Mouse (Mus musculus) gastrocnemius, adult 2 months (tissue): ENCODE data around the gene Hps4. TPM values are rescaled to one million over a fixed set of nuclear protein-coding genes. Genes with fewer than 3 reads are reported as not detected.

Experiments
- DNase-seq: peaks from one replicate; pipeline ENCODE4 v3.0.0; 2022
- H3K27ac ChIP-seq: fragments of 200-600 bp; 2 replicates; pipeline ENCODE4 v1.8.1; 2022; ENCODE audit warnings: mild to moderate bottlenecking
- H3K4me3 ChIP-seq: fragments of 200-600 bp; 2 replicates; pipeline ENCODE4 v1.8.1; 2022; ENCODE audit warnings: mild to moderate bottlenecking, moderate library complexity
- CTCF ChIP-seq: fragments of 200-600 bp; IDR thresholded peaks from 2 replicates; pipeline ENCODE4 v1.8.1; 2022; ENCODE audit warnings: antibody characterized with exemption, mild to moderate bottlenecking, moderate library complexity
- intact Hi-C: fragments of 180-260 bp; cut with DNase I; formaldehyde crosslinking; loops from one replicate; pipeline ENCODE4 v1.15.1; 2025
- total RNA-seq, 2 experiments: library from RNA; stranded (reverse); gene quantifications; 2 replicates each; pipeline ENCODE4 v1.2.3; 2021

Gene Hps4
- total RNA-seq, 2 experiments from 2014 or later = 4.3 to 6.3 TPM

DNA sequence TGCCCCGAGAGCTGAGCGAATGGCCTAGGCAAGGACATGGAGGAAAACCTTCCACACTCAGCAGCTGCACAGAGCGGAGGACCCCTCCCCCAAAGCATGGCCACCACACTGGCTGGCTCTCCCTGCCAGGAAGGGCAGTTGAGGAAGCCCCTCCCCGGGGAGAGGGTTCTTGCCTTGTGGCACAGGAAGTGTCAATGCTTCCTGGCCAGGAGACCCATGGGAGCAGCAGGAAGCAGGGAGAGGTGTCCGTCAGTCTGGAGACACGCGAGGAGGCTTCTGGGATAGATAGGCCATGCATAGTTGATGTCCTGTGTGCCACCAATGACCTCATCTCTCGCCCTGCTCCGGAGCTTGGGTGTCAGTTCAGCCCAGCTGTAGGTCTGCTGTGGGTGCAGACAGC is 13.4 kb downstream of the Hps4 start:
- no peak overlapping the region for H3K4me3 ChIP-seq
- no peak overlapping the region for H3K27ac ChIP-seq
- intact Hi-C loops = no loop called here
- no peak for DNase-seq
- no peak for TF ChIP-seq CTCF

DNA sequence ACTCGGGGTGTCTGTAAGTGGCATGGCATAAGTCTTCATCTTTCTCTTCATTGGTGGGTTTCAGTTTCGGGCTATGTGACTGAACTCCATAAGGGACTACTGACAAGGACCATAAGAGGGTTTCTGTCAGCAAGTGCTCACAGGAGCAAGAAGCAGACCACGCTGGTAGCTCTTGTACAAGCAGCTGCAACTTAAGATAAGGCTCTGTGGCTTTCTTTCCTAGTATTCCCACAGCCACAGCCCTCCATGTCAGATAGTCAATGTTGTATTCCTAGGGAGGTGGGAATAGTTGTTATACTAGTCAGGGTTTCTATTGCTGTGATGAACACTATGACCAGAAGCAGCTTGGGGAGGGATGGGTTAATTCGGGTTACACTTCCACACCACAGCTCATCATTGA is 16.6 kb downstream of the Hps4 start:
- Histone ChIP-seq H3K27ac (no peak overlapping the region), H3K4me3 (no peak overlapping the region)
- TF ChIP-seq CTCF = no peak
- DNase-seq = no peak
- intact Hi-C loops = no loop called here

DNA sequence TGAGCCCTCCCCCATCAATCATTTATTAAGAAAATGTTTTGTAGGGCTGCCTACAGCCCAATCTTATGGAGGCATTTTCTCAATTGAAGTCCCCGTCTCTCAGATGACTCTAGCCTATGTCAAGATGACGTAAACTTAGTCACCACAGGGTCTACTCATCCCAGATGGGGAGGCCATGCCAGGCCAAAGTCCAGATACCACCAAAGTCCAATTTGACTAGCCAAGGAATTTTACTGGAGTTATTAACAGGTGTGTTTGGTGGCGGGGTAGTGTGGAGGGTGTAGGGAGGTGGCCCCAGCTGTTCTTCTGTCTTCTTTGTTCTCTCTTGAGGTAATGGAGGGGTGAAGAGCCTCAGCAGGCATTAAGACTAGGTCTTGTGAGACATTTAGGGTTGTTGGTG is 17.2 kb downstream of the Hps4 start:
- TF ChIP-seq CTCF = no peak
- no peak overlapping the region for H3K4me3 ChIP-seq
- H3K27ac ChIP-seq = no peak overlapping the region
- DNase-seq = no peak
- intact Hi-C loops = no loop called here

DNA sequence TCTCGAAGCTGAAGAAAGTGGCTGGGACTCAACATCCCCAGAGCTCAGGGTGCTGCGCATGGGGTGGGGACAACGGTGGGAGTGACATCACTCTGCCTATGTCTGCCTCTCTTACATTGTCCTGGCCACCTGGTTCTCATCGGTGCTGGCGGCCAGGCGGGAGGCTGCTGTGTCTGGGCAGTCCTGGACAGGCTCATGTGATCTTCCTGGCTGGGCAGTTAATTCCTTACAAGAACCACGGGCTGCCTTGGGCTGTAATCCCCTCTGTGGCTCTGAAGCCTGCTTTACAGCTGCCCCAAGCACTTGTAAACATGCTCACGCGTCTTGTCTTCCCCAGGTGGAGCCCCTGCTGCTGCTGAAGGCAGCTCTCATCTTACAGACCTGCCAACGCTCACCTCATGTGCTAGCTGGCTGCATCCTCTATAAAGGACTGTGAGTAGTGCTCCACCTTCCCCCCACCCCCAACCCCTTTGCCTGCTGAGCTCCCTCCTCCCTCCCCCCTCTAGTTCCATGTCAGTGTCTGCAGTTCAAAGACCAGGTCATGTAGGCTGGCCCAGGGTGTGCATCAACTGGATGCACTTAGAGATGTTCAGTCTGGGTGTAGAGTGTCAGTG is 21.4 kb downstream of the Hps4 start:
- TF ChIP-seq CTCF = no peak
- intact Hi-C loops = no loop called here
- Histone ChIP-seq H3K27ac (no peak overlapping the region), H3K4me3 (no peak overlapping the region)
- DNase-seq = no peak

DNA sequence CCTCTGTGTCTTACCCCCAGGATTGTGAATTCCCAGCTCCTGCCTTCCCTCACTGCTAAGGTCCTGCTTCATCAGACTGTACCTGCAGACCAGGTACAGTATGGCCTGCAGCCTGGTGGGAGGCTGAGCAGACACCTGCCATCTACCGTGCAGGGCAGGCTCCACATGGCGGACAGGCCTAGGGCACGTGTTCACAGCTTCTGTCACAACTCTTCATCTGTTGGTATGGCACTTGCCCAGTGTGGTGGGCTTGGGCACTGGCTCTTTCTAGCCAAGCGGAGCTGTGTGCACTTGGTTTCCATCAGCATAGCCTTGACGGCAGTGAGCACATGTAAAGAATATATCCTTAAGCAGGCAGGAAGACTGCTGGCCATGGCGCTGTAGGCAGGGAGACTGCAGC is 24.0 kb downstream of the Hps4 start:
- no peak for DNase-seq
- Histone ChIP-seq H3K27ac (no peak overlapping the region), H3K4me3 (no peak overlapping the region)
- intact Hi-C loops = no loop called here
- TF ChIP-seq CTCF = no peak

DNA sequence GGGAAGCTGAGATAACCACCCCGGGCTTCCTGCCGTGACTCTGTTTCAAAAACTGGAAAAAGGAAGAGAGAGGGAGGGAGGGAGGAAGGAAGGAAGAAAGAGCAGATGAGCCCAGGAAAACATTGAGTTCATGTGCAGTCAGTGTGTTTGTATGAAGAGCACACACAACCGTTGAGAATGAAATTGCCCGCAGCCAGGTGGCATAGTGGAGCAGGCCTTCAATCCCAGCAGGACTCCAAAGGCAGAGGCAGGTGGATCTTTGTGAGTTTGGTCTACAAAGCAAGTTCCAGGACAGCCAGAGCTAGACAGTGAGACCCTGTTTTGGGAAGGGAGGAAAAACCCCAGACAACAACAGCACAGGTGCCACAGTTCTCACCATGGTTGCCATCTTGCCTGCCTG is 24.5 kb downstream of the Hps4 start:
- H3K4me3 ChIP-seq = no peak overlapping the region
- intact Hi-C loops = no loop called here
- no peak overlapping the region for H3K27ac ChIP-seq
- no peak for TF ChIP-seq CTCF
- no peak for DNase-seq

DNA sequence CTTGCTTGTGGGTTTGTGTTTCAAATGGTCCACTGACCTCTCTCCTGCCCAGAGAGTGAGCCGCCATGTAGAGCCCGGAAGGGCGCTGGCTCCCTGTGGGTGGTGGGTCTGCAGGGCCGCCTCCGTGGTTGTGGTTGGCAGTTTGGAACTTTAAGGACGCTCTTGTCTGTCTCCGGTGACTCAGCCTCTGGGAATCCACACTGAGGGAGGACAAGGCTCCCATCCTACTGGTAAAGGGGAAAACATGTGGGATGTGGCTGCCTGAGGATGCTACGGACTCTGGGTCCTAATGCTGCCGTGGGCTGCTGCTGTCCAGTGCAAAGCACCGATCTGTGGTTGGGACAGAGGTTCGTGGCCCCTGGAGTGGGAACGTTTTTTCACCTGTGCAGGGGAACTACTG is 25.0 kb downstream of the Hps4 start:
- H3K27ac ChIP-seq = no peak overlapping the region
- intact Hi-C loops = no loop called here
- TF ChIP-seq CTCF = no peak
- DNase-seq = no peak
- no peak overlapping the region for H3K4me3 ChIP-seq

DNA sequence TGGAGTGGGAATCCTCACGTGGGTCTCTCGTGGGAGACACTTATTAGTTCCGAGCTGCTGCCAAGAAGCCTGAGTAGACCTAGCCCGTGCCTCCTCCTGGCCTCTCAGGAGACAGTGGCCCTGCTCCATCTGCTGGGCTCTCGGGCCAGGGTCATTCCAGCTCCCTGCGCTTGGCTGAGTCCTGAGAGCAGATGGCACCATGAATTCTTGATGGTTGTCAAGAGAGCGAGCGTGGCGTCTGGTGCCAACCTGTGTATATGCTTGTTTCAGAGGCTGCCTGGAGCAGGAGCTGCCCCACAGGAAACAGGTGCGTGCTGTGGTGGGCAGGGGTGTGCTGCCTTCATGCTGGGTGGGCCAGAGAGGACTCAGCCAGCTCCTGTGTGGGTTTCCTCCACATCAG is 25.8 kb downstream of the Hps4 start:
- DNase-seq = no peak
- intact Hi-C loops = no loop called here
- TF ChIP-seq CTCF = no peak
- no peak overlapping the region for H3K4me3 ChIP-seq
- no peak overlapping the region for H3K27ac ChIP-seq

DNA sequence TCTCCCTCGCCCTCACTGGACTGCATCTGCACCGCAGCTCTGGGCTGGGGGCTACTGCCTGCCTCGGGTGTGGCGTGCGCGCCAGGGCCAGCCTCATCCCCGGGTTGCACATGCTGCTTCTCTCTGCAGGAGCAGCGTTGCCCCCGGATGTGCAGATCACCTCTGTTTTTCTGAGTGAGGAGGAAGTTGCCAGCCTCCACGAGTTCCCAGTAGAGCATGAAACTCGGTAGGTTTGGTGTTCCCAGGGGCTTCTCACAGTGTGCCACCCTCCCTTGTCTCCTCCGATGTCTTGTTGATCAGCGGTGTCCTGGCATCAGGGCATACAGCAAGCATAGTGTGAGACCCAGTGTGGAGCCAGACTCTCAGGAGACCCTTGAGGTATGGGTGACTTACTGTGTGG is 26.4 kb downstream of the Hps4 start:
- DNase-seq = no peak
- intact Hi-C loops = no loop called here
- no peak overlapping the region for H3K4me3 ChIP-seq
- no peak for TF ChIP-seq CTCF
- no peak overlapping the region for H3K27ac ChIP-seq

DNA sequence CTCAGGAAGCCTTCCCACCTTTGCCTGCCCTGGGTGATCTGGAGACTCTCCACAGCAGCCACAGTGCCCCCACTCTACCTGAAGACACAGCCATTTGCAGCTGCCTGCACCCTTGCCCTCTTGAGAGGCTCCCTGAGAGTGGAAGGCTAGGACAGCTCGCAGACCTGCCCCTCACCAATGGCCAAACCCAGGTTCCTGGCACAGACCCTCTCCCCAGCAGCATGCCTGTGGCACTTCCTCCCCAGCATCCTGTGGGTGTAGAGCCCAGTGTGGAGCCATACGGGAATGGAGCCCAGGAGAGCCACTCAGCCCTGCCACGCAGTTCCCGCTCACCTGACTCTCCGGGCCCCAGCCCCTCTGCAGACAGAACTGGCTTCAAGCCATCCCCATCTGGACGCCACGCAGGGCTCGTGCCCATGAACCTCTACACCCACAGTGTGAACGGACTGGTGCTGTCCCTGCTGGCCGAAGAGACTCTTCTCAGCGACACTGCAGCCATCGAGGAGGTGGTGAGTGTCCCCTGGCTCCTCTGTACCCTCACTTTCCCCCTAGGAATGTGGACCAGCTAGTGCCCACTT is 27.4 kb downstream of the Hps4 start:
- TF ChIP-seq CTCF = no peak
- intact Hi-C loops = no loop called here
- H3K4me3 ChIP-seq = no peak overlapping the region
- no peak for DNase-seq
- no peak overlapping the region for H3K27ac ChIP-seq

DNA sequence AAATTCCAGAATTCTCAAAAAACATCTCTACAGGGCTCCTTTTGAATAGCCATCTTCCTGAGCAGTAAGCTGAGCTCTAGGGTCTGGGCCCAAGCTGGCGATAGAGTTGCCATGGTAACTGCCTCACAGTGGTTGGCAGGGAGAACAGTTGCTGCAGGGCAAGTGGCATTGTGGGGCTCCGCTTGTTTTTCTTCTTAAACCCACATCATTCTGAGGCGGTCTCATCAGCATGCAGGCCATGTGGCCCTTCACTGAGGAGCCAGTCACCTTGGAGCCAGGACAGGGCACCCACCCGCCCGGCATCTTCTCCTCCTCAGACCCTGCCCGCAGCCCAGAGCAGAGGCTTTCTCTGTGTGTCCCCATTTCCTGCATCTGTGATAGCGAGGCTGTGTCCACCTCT is 29.1 kb downstream of the Hps4 start:
- Histone ChIP-seq H3K27ac (no peak overlapping the region), H3K4me3 (no peak overlapping the region)
- DNase-seq = no peak
- no peak for TF ChIP-seq CTCF
- intact Hi-C loops = no loop called here

DNA sequence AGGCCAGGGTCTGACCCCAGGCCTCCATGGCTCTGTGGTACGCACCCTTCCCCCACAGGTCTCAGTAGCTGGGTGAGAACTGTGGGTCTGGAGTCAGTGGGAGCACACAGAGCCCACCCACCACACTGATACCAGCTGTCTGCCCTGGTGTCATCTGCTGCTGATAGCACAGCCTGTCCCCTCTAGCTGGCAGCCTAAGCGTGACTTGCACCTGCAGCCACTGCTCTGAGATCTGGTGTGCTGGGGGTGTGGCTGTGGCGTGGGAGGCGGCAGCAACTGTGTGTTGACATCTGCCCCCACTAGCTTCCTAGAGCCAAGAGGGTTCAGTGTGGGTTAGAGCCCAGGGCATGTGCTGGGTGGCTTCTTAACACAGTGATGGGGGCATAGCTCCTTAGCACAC is 33.2 kb downstream of the Hps4 start:
- intact Hi-C loops = no loop called here
- Histone ChIP-seq H3K4me3 (no peak overlapping the region), H3K27ac (no peak overlapping the region)
- TF ChIP-seq CTCF = no peak
- no peak for DNase-seq

DNA sequence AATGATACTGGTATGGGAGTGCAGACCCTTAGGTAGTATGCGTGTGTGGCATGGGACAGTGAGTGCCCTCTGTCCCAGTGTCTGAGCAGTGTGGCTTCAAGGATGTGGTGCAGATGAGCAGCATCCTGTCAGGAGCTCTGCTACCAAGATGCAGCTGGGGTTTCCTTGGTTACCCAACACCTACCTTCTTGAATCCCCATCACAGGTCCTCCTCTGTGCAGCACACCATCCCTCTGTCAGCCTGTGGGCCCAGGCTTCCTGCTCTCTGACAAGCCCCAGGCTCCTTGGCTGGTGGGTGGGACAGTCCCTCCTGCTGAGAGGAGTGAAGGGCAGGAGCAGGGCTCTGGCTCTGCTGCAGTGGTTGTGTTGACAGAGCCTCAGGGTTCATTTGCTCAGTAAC is 34.5 kb downstream of the Hps4 start:
- no peak for DNase-seq
- intact Hi-C loops = no loop called here
- TF ChIP-seq CTCF = no peak
- Histone ChIP-seq H3K4me3 (no peak overlapping the region), H3K27ac (no peak overlapping the region)

DNA sequence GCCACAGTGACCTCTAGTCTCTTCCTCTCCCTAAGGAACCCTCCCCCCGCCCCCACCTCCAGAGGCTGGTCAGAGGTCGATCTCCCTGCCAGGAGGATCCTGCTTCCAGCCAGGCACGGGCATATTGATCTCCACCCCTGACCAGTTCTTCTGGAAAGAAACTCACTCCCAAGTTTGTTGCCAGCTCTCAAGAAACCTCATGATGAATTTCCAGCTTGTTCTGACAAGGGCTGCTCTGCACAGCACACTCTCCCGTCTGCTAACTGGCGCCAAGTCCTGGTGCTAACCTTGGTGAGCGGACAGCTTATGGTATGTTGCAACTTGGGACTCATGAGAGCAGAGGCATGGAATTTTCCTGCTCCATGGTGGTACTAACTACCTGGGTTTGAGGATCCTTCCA is 35.8 kb downstream of the Hps4 start:
- DNase-seq = no peak
- TF ChIP-seq CTCF = no peak
- intact Hi-C loops = no loop called here
- Histone ChIP-seq H3K4me3 (no peak overlapping the region), H3K27ac (no peak overlapping the region)
